Comparison of ENCODE assay signal across 25 mouse cellular contexts in genomic region chr6:51110596-51110995, GRCm38 (mm10).
"Had no signal": no experiment of that assay in that cellular context is flagged by ENCODE, and none has a peak within 500 bp of the region (broad histone marks: within the 10 kb centered on the region; RNA-seq: fewer than 3 reads in every experiment).

No protein-coding gene starts in this region.

- H3K27ac ChIP-seq: embryonic facial prominence, embryonic 10.5 days; embryonic facial prominence, embryonic 12.5 days; embryonic facial prominence, embryonic 13.5 days; embryonic facial prominence, embryonic 15.5 days; forebrain, embryonic 10.5 days; forebrain, embryonic 12.5 days; forebrain, embryonic 13.5 days; forebrain, embryonic 15.5 days; gastrocnemius, adult 2 months had no signal

- H3K9me3 ChIP-seq: embryonic facial prominence, embryonic 10.5 days; embryonic facial prominence, embryonic 12.5 days; embryonic facial prominence, embryonic 13.5 days; embryonic facial prominence, embryonic 15.5 days; forebrain, embryonic 10.5 days; forebrain, embryonic 12.5 days; forebrain, embryonic 13.5 days; forebrain, embryonic 15.5 days had no signal

- H3K27me3 ChIP-seq: embryonic facial prominence, embryonic 12.5 days; embryonic facial prominence, embryonic 13.5 days; embryonic facial prominence, embryonic 15.5 days; forebrain, embryonic 12.5 days; forebrain, embryonic 13.5 days; forebrain, embryonic 15.5 days had no signal

- DNase-seq: cerebellum, adult 2 months; cerebellum, adult 8-10 months; cerebellum, adult 9-10 months; cerebellum, adult 9-11 months; cerebellum, postnatal 10 days; cerebellum, postnatal 14 days; cerebellum, postnatal 25 days; cerebellum, postnatal 36 days; embryo, embryonic 11 days; forebrain, postnatal 0 days; gastrocnemius, adult 2 months; gastrocnemius, postnatal 10 days; gastrocnemius, postnatal 14 days; gastrocnemius, postnatal 25 days; gastrocnemius, postnatal 36 days; heart, adult 18-20 months had no signal

- H3K36me3 ChIP-seq: embryonic facial prominence, embryonic 10.5 days; embryonic facial prominence, embryonic 12.5 days; embryonic facial prominence, embryonic 13.5 days; embryonic facial prominence, embryonic 15.5 days; forebrain, embryonic 10.5 days; forebrain, embryonic 12.5 days; forebrain, embryonic 15.5 days had no signal

- H3K4me3 ChIP-seq: embryonic facial prominence, embryonic 10.5 days; embryonic facial prominence, embryonic 12.5 days; embryonic facial prominence, embryonic 13.5 days; embryonic facial prominence, embryonic 15.5 days; erythroblast, embryonic 14.5 days; forebrain, embryonic 10.5 days; forebrain, embryonic 12.5 days; forebrain, embryonic 13.5 days; forebrain, embryonic 15.5 days; gastrocnemius, adult 2 months had no signal

- H3K9ac ChIP-seq: embryonic facial prominence, embryonic 12.5 days; embryonic facial prominence, embryonic 13.5 days; embryonic facial prominence, embryonic 15.5 days; forebrain, embryonic 12.5 days; forebrain, embryonic 13.5 days; forebrain, embryonic 15.5 days; forebrain, postnatal 0 days had no signal
